Mouse (Mus musculus) E14TG2a.4 (cell line): ENCODE measurements at regions not wholly inside any gene's neighbourhood (a gene's known extent, or its start where the extent isn't known, plus 50 kb on each side); places are given as distances from the start of the nearest gene placed in this dataset.

Source experiments
- H3K27me3 ChIP-seq: 2 replicates; pipeline ENCODE4 v1.6.1; 2014; ENCODE audit warnings: low read length, control low read depth; ENCODE audit not compliant: insufficient read depth
- H3K36me3 ChIP-seq: 2 replicates; pipeline ENCODE4 v1.6.1; 2014; ENCODE audit warnings: low read length, control low read depth; ENCODE audit not compliant: insufficient read depth
- H3K4me1 ChIP-seq: replicated peaks from 2 replicates; pipeline ENCODE4 v1.6.1; 2014; ENCODE audit warnings: low read depth, low read length, control low read depth
- H3K4me3 ChIP-seq: replicated peaks from 2 replicates; pipeline ENCODE4 v1.5.1; 2014; ENCODE audit warnings: mild to moderate bottlenecking, low read length
- H3K9me3 ChIP-seq: 2 replicates; pipeline ENCODE4 v1.6.1; 2014; ENCODE audit warnings: low read length, control low read depth
- CTCF ChIP-seq: conservative IDR thresholded peaks from 2 replicates; pipeline ENCODE4 v1.5.1; 2014; ENCODE audit warnings: low read length
- NANOG ChIP-seq: IDR thresholded peaks from 2 replicates; pipeline ENCODE4 v1.6.1; 2014; ENCODE audit warnings: borderline replicate concordance, low read length, mixed read lengths
- POU5F1 ChIP-seq: IDR thresholded peaks from 2 replicates; pipeline ENCODE4 v1.6.1; 2014; ENCODE audit warnings: low read length, borderline replicate concordance

DNA sequence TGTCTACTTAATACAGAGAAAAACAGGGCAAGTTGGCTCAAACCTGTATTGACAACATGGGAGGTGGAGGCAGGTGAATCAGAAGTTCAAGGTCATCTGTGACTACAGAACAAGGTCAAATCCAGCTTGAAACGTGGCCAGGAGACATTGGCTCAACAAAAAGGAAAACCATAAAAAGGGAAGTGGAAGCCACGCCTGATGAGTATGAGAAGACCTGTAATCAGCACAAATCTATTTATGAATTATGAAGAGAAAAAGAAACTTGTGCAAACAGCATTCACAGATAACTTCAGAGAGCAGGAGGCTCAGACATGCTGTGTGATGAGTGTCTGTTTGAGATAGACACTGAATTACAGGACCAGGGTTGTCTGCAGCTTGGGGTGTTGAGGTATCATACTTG, 98.3 kb upstream of the Negr1 start:
- Histone ChIP-seq H3K4me3 (no peak overlapping the region), H3K4me1 (no peaks in the 10 kb centered on the region), H3K36me3 (no peaks in the 10 kb centered on the region), H3K9me3 (no peaks in the 10 kb centered on the region), H3K27me3 (no peaks in the 10 kb centered on the region)
- TF ChIP-seq CTCF = no peak
- TF ChIP-seq POU5F1 = no peak
- no peak for TF ChIP-seq NANOG

DNA sequence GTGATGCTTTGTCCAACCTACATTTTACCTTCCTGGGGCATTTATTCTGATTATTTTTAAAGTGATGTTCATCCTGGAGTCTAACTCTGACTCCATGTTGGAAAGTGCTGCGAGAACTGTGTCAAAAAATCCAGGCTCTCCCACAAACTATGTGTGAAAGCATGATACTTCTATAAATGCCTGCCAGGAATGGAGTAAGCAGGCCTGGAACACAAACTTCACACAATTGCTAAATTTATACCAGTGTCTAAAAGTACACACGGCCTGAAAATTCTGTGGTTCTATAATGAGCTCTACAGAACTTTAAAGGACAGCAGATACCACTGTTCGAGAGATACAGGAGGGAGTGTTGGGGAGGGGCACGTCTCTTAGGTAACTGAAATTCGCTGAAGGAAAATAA, 96.0 kb upstream of the Negr1 start:
- no peaks in the 10 kb centered on the region for H3K27me3 ChIP-seq
- no peak overlapping the region for H3K4me3 ChIP-seq
- TF ChIP-seq CTCF = no peak
- no peak for TF ChIP-seq POU5F1
- no peak for TF ChIP-seq NANOG
- H3K9me3 ChIP-seq = no peaks in the 10 kb centered on the region
- no peaks in the 10 kb centered on the region for H3K36me3 ChIP-seq
- no peaks in the 10 kb centered on the region for H3K4me1 ChIP-seq

- Histone ChIP-seq H3K9me3 (no peaks in the 10 kb centered on the region), H3K4me1 (peaks cover 3% of the 10 kb centered on the region; the same call in 1 of the 2 replicates), H3K27me3 (no peaks in the 10 kb centered on the region), H3K4me3 (no peak overlapping the region), H3K36me3 (no peaks in the 10 kb centered on the region)
- no peak for TF ChIP-seq POU5F1
Measured at GRCm38 (mm10) chr3:156472665-156473064, 88.9 kb upstream of the Negr1 start.
